Mouse (Mus musculus) ES-E14 (cell line): ENCODE results near the gene Iqschfp. TPM values are rescaled to one million over a fixed set of nuclear protein-coding genes. Genes with fewer than 3 reads are reported as not detected.

Source experiments
- DNase-seq: peaks from one replicate; pipeline ENCODE4 v3.0.0-alpha.2; 2013; ENCODE audit warnings: low read depth, low spot score
- H3K27ac ChIP-seq: 2 replicates; pipeline ENCODE4 v1.5.1; 2012; ENCODE audit warnings: low read depth, mild to moderate bottlenecking, low read length, moderate library complexity, mixed read lengths; ENCODE audit not compliant: poor library complexity, insufficient read depth, severe bottlenecking
- H3K36me3 ChIP-seq: 2 replicates; pipeline ENCODE4 v1.6.1; 2012; ENCODE audit warnings: mild to moderate bottlenecking, low read length, moderate library complexity, mixed read lengths; ENCODE audit not compliant: control insufficient read depth, poor library complexity, insufficient read depth, severe bottlenecking
- H3K4me1 ChIP-seq, 2 experiments: fragments of 150-350 bp in 1 of 2; sonication (generic) in 1 of 2; 2 replicates each; pipeline ENCODE4 v1.6.1; 2012; ENCODE audit warnings: low read length in 2 of 2, mild to moderate bottlenecking in 1 of 2, mixed read lengths in 1 of 2; ENCODE audit not compliant: control insufficient read depth in 2 of 2, insufficient read depth in 2 of 2, poor library complexity in 1 of 2
- H3K4me3 ChIP-seq, 2 experiments: fragments of 150-350 bp in 1 of 2; sonication (generic) in 1 of 2; 2 replicates each; pipeline ENCODE4 v1.5.1; 2012; ENCODE audit warnings: low read length in 2 of 2, low read depth in 1 of 2, mild to moderate bottlenecking in 1 of 2, mixed read lengths in 1 of 2; ENCODE audit not compliant: insufficient read depth in 1 of 2, poor library complexity in 1 of 2, severe bottlenecking in 1 of 2
- H3K9ac ChIP-seq: 2 replicates; pipeline ENCODE4 v1.6.1; 2012; ENCODE audit warnings: low read depth, mild to moderate bottlenecking, low read length, mixed read lengths; ENCODE audit not compliant: poor library complexity, insufficient read depth, severe bottlenecking
- H3K9me3 ChIP-seq: fragments of 150-350 bp; sonication (generic); 2 replicates; pipeline ENCODE4 v1.6.1; 2012; ENCODE audit warnings: low read depth, mild to moderate bottlenecking, low read length; ENCODE audit not compliant: control insufficient read depth, insufficient read depth
- CHD2 ChIP-seq: IDR thresholded peaks from 2 replicates; pipeline ENCODE4 v1.6.1; 2014; ENCODE audit warnings: mild to moderate bottlenecking, low read depth, low read length, inconsistent platforms
- HCFC1 ChIP-seq: IDR thresholded peaks from 2 replicates; pipeline ENCODE4 v1.6.1; 2012; ENCODE audit warnings: low read length, inconsistent platforms, borderline replicate concordance; ENCODE audit not compliant: insufficient read depth
- MAFK ChIP-seq: IDR thresholded peaks from 2 replicates; pipeline ENCODE4 v1.6.1; 2014; ENCODE audit warnings: mild to moderate bottlenecking, low read depth, low read length, inconsistent platforms; ENCODE audit not compliant: insufficient read depth
- ZC3H11A ChIP-seq: IDR thresholded peaks from 2 replicates; pipeline ENCODE4 v1.6.1; 2012; ENCODE audit warnings: low read depth, mild to moderate bottlenecking, inconsistent platforms, low read length, borderline replicate concordance
- ZNF384 ChIP-seq: IDR thresholded peaks from 2 replicates; pipeline ENCODE4 v1.6.1; 2012; ENCODE audit warnings: low read depth, low read length, inconsistent platforms
- in situ Hi-C, 2 experiments: fragments of 600-800 bp; cut with MboI; formaldehyde crosslinking; loops; one replicate each; pipeline ENCODE4 v1.15.1; 2025; ENCODE audit warnings: low sequenced_read_pairs in 2 of 2, inconsistent platforms in 1 of 2; ENCODE audit not compliant: unreplicated experiment in 2 of 2
- total RNA-seq: library from RNA; depleted of rRNA; stranded (reverse); fragments of 300-350 nt; gene quantifications from 2 replicates; pipeline ENCODE4 v1.2.3, GENCODE M21; 2012

Gene Iqschfp
- total RNA-seq, 1 experiment = not detected

DNA sequence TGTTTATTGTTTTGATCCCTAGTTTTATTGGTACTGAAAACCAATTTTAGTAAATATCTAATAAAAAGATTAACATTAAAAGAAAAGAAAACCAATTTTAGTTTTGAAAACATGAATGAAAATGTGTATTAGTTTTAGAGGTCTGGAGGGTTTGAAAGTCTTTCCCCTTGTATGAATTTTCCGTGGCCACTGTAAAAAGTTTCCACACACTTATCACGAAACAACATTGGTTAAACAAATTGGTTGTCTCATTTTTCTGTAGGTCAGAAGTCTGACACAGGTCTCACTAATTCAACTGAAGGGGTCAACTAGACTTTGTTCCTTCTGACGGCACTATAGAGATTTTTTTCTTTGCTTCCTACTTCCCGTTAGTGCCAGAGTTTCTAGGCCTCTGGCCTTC, 14.8 kb upstream of the Iqschfp start:
- H3K27ac ChIP-seq = no peak overlapping the region
- H3K4me1 ChIP-seq = no peaks in the 10 kb centered on the region
- TF ChIP-seq ZC3H11A = no peak
- no peak for TF ChIP-seq ZNF384
- TF ChIP-seq CHD2 = no peak
- TF ChIP-seq HCFC1 = no peak
- no peak for TF ChIP-seq MAFK
- no peak overlapping the region for H3K9ac ChIP-seq
- no peak overlapping the region for H3K4me3 ChIP-seq
- in situ Hi-C loops = no loop called here
- no peaks in the 10 kb centered on the region for H3K36me3 ChIP-seq
- H3K9me3 ChIP-seq = no peaks in the 10 kb centered on the region
- DNase-seq = no peak

DNA sequence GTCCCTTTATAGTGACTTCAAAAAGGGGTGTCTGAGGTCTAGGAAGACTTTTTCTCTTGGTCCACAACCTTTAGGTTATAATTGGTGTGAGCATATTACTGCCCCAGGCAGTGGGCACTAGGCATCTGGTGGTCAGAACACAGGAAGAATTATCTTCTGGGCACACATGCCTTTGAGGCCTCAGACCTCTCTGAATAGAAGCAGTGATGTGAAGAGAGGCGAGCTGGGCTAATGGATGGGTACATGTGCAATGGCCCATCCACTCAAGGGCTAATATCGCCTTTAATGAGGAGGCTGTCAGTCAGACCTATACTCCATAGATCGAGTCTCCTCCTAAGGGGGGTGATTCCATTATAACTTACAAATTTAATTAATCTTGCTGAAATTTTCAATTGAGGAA, 7.7 kb upstream of the Iqschfp start:
- no peaks in the 10 kb centered on the region for H3K4me1 ChIP-seq
- H3K4me3 ChIP-seq = no peak overlapping the region
- H3K27ac ChIP-seq = no peak overlapping the region
- no peak for DNase-seq
- in situ Hi-C loops = no loop called here
- TF ChIP-seq ZNF384 (no peak), ZC3H11A (no peak), HCFC1 (no peak), MAFK (no peak), CHD2 (no peak)
- H3K9ac ChIP-seq = no peak overlapping the region
- no peaks in the 10 kb centered on the region for H3K36me3 ChIP-seq
- no peaks in the 10 kb centered on the region for H3K9me3 ChIP-seq

DNA sequence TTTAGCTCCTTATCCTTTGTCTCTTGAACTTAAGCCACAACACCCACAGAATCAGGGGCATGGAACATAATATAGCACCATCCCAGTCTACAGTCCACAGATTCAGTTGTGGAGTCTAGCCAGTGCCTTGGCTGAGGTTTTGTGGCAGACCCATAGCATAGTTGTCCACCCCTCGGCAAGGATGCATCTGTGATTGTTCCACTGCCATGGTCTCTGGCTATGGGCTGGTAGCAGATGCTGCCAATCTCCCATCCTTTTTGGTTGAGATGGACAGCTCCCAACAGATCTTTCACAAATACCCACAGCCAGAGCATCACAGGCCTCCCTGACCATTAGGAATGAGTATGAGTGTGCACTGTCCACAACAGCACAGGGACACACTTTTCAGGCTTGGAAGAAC, 5.9 kb upstream of the Iqschfp start:
- no peak for DNase-seq
- Histone ChIP-seq H3K36me3 (no peaks in the 10 kb centered on the region), H3K9me3 (no peaks in the 10 kb centered on the region), H3K4me3 (no peak overlapping the region), H3K4me1 (no peaks in the 10 kb centered on the region), H3K27ac (no peak overlapping the region), H3K9ac (no peak overlapping the region)
- TF ChIP-seq CHD2 (no peak), MAFK (no peak), ZNF384 (no peak), ZC3H11A (no peak), HCFC1 (no peak)
- in situ Hi-C loops = no loop called here

DNA sequence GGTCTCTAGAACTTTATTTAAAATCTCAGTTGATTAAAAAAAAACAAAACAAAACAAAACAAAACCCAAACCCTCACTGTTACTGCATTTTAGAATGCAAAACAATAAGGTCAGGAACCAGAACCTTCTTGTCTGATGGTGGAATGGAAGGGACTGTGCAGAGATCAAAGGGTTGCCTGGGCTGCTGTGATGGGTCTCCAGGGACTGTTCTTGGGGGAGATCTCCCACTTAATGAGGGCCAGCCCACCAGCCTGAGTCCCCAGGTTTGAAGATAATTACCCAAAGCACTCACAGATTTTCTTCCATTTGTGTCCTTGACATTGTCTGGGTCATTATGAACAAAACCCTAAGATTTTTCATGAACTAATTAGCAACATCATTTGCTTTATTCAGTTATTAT, 4.8 kb upstream of the Iqschfp start:
- Histone ChIP-seq H3K36me3 (no peaks in the 10 kb centered on the region), H3K27ac (no peak overlapping the region), H3K9me3 (no peaks in the 10 kb centered on the region), H3K4me1 (no peaks in the 10 kb centered on the region), H3K4me3 (no peak overlapping the region), H3K9ac (no peak overlapping the region)
- in situ Hi-C loops = no loop called here
- TF ChIP-seq HCFC1 (no peak), ZNF384 (no peak), CHD2 (no peak), MAFK (no peak), ZC3H11A (no peak)
- DNase-seq = no peak

DNA sequence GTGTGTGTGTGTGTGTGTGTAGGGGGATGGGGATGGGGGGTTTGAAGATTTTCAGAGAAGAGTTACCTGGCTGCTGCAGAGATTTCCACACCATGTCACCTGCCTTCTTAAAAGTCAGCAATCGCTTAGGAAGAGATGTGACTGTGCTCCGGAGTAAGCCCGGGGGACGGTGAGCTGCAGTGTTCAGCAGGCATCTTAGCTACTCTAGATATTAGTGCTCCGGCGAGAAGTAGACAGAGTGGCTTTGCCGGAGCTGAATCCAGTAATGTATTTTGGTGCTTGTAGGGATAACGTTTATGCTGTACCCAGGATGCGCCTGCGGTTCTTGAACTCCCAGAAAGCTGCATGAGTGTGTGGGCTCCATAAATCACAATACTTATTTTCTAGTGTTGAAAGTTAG, 736 bp downstream of the Iqschfp start:
- TF ChIP-seq HCFC1 = no peak
- no peak for TF ChIP-seq MAFK
- no peak for TF ChIP-seq CHD2
- TF ChIP-seq ZC3H11A = no peak
- TF ChIP-seq ZNF384 = no peak
- Histone ChIP-seq H3K9ac (no peak overlapping the region), H3K36me3 (no peaks in the 10 kb centered on the region), H3K4me1 (no peaks in the 10 kb centered on the region), H3K4me3 (no peak overlapping the region), H3K9me3 (no peaks in the 10 kb centered on the region), H3K27ac (no peak overlapping the region)
- in situ Hi-C loops = no loop called here
- no peak for DNase-seq
